Mouse (Mus musculus): ENCODE results near the gene Elp6.

DNA sequence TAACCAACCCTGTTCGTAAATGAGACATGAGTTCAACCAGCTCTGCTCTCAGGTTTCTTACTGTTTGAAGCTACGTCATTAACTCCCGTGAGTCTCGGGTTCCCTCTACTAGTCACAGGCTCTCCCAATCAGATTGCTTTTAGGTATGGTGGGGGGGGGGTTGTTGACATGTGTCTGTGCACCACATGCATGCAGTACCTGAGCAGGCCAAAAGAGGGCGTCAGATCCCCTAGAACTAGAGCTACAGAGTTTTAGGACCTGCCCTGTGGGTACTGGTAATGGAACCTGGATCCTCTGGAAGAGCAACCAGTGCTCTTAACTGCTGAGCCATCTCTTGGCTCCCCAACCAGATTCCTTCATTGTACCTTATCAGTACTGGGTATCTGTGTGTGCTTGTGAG, 29.1 kb upstream of the Elp6 start:
- TF ChIP-seq CTCF (IDR thresholded peaks at IDR 0.05; ENCODE audit: low read depth) (no peak), EP300 (IDR thresholded peaks at IDR 0.05; ENCODE audit: low read depth) (no peak)

Data from liver, postnatal 0 days (tissue).